Mouse (Mus musculus) retina, embryonic 14.5 days (tissue): ENCODE measurements at regions not wholly inside any gene's neighbourhood (a gene's known extent, or its start where the extent isn't known, plus 50 kb on each side); places are given as distances from the start of the nearest gene placed in this dataset.

Experiments
- DNase-seq: peaks from one replicate; pipeline ENCODE4 v3.0.0-alpha.2; 2015; ENCODE audit warnings: low spot score

- DNase-seq, result no peak
These were observed 117.4 kb upstream of the Gm14444 start for GRCm38 (mm10) chr2:174892658-174893057.

DNA sequence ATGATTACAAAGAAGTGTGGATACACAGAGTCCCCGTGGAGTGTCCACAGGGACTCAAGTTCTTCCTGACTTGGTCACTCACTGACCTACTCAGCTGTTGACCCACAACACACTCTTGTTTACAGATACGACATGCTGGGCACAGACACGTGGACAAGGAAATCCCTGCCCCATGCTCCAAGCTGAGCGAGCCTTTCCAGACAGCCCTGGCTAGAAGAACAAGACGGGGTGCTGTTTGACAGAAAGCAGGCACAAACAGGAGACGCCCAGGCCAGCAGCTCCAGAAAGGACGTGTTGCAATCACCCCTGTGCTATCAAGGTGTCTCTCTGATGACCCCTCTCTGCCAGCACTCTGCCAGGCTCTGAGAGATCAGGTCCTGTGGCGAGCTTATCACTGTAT, 112.6 kb upstream of the Gm14444 start:
- no peak for DNase-seq

DNA sequence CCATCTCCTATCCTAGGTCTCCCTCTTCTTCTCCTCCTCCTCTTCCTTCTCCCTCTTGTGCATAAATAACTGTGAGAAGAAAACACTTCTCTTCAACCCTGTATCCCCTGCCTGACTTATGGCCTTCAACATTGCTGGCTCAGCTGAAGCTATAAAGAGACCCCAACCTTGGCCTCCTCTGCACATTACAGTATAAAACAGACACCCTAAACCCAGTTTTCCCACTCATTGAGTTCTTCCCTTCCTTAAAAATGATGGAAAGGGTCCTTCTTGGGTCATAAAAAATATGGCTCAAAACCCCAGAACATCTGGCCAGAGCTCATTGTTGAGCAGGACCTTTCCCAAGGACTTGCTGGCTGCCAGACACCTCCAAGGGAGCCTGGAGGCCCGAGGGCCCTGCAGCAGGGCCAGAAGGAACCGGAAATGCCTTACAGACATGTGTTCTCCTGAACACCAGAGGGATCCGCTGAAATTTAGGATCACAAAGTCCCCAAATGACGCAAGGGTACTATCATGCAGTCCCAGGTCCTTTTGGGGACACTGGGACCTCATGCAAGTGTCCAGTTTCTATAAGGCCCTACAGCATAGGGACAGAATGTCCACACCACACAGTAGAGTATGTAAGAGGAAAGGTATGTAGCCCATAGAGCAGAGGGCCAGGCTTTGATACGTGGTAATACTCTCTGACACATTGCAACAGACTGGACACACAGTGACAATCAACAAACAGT, 109.9 kb upstream of the Gm14444 start:
- no peak for DNase-seq

- DNase-seq, result peak; percentile 81
These were observed 109.4 kb upstream of the Gm14444 start for GRCm38 (mm10) chr2:174900671-174900991.

GRCm38 (mm10) chr2:174901801-174902200, 108.2 kb upstream of the Gm14444 start:
- no peak for DNase-seq

DNA sequence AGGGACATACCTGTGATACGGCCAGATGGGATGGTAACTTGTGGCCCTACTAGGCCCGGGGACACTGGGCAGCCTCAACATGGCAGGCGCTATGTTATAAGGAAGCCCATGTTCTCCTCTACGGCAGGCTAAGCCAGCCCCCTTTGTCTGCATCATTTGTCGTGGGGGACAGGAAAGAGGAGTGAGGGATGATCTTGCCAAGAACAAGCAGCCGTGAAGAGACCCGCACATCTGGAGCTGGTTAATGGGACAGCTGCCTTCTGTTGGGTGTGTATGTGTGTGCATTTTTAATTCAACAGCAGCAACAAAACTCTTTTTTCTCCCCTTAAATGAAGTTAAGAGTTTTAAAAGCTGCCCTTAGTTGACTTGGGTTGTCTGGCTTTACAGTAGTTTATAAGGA, 106.4 kb upstream of the Gm14444 start:
- DNase-seq, result no peak

- peak; percentile 85 for DNase-seq
These were observed 104.0 kb upstream of the Gm14444 start for GRCm38 (mm10) chr2:174905865-174906639.

GRCm38 (mm10) chr2:174917146-174917905, 92.7 kb upstream of the Gm14444 start:
- DNase-seq, result peak; percentile 89

DNA sequence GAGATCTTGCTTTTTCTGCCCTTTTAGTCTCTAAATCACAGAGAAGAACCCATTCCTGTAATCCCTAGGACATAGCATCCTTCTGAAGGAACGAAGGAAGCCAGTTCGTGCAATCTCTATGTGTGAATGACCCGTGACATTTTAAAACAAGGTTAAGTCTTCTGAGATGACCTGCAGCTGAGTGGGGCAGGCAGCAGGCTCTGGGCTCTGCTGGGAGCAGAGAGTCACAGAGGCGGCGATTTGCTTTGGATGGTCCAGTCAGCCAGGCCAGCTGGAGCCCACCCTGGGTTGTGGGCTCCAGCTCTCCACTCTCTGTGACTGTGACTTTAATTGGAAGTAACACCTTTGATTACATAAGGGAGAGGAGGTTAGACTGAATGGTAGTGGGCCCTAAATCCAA, 92.1 kb upstream of the Gm14444 start:
- peak; percentile 51 for DNase-seq

- DNase-seq, result no peak
These were observed 87.8 kb upstream of the Gm14444 start for GRCm38 (mm10) chr2:174922208-174922607.

DNA sequence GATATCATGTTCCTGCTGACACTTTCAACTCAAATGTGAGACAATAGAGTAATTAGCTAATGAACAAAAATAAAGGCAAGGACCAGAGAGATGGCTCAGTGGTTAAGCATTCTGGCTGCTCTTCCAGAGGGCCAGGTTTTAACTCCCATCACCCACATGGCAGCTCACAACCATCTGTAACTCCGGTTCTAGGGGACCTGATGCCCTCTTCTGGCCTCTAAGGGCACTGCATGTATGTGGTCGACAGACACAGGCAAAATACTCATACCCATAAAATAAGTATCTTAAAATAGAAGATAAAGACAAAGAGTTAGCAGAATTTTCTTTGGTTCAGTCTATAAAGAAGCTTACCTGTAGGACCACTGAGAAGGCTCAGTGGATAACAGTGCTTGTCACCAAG, 80.3 kb upstream of the Gm14444 start:
- no peak for DNase-seq

GRCm38 (mm10) chr2:174932137-174933012, 77.7 kb upstream of the Gm14444 start:
- peak; percentile 94 for DNase-seq

DNA sequence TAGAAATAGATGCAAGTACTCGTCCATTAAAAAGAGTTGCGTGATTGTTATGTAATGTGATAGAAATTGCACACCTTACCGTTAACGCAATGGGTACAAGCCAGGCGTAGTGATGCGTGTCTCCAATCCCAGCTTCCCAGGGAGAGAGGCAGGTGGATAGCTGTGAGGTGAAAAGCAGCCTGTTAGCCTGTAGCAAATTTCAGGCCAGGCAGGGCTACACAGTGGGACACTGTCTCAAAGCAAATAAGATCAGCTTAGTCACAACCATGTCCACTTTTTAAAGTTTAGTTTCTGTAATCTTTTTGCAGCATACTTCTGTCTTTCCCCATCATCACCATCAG, 77.1 kb upstream of the Gm14444 start:
- DNase-seq, result no peak

- DNase-seq, result peak; percentile 69
These were observed 73.4 kb upstream of the Gm14444 start for GRCm38 (mm10) chr2:174936665-174937064.

GRCm38 (mm10) chr2:174937930-174938329, 72.1 kb upstream of the Gm14444 start:
- DNase-seq, result no peak

- DNase-seq, result no peak
These were observed 67.8 kb upstream of the Gm14444 start for GRCm38 (mm10) chr2:174942221-174942620.

GRCm38 (mm10) chr2:174948106-174948505, 61.9 kb upstream of the Gm14444 start:
- DNase-seq, result no peak
